Mouse (Mus musculus): ENCODE measurements around the gene 9930021J03Rik.

9930021J03Rik gene

DNA sequence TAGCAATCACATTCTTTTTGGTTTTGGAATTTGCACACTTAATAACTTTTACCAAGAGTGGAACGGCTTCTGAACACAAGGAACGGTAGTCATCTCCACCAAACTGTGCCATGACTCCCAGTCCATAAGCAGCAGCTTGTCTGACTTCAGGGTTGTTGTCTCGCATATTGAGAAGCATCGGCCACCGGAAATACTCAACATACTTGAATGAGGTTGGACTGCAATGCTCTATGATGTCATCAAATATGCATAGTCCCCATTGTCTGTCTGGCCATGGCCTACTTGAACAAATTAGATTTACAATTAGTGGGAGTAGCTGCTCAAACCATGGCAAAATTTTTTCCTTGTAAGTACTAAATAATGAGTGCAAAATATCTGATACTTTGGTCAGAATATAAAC lies 4.2 kb upstream of the 9930021J03Rik start:
- no peak for DNase-seq (ENCODE audit: low read depth, low spot score)

GRCm38 (mm10) chr19:29805101-29805916 lies 480 bp downstream of the 9930021J03Rik start:
- DNase-seq (ENCODE audit: low read depth, low spot score), result peak; percentile 81

- no peak for DNase-seq (ENCODE audit: low read depth, low spot score)
Observed at GRCm38 (mm10) chr19:29803946-29804345, 1.8 kb downstream of the 9930021J03Rik start.

DNA sequence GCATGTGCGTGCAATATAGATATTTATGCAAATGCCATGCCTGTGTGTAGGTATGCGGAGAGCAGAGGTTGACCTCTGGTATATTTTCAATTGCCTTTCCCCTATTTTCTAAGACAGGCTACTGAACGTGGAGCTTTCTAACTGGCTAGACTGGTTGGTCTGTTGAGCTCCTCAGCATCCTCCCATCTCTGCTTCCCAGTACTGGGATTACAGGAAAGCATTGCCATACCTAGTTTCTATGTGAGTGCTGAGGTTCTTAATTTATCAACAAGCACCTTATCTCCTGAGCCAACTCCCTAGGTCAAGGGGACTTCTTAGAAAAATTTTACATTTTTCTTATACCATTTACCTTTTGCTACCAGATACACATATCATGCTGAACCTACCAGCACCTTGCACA lies 8.4 kb downstream of the 9930021J03Rik start:
- DNase-seq (ENCODE audit: low read depth, low spot score), result no peak

- no peak for DNase-seq (ENCODE audit: low read depth, low spot score)
Observed at GRCm38 (mm10) chr19:29787997-29788396, 17.8 kb downstream of the 9930021J03Rik start.

DNA sequence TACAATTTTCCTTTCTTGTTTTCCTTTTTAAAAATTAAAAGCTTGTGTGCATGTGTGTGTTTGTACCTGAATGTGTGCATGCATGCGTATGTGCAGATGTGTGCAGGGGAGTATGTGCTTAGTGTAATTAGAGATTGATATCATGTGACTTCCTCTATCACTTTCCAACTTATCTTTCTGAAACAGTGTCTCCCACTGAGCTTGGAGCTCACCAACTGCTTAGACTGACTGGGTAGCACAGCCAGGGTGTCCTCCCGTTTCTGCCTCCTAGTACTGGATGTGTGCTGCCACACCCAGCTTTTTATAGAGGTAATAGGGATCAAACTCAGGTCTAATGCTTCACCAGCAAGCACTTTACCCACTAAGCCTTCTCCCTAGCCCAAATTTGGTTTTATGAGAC lies 22.9 kb downstream of the 9930021J03Rik start:
- no peak for DNase-seq (ENCODE audit: low read depth, low spot score)

DNA sequence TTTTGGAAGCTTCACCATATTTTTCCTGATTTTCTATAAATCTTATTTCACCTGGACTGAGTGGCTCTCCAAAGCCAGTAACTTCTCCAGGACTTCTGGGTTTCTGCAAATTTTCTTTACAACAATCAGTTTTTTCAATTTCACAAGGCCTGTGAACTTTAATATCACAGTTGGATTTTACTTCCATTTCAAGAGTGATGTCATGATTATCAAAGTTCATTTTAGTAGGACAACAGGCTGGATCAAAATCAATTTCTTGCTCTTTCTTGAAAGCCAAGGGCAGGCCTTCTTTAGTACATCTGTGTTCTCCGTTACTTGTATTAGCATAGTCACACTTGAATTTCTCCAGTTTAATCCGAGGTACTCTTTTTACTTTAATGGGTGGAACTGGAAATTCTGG lies 51.9 kb downstream of the 9930021J03Rik start:
- DNase-seq (ENCODE audit: low read depth, low spot score), result no peak

DNA sequence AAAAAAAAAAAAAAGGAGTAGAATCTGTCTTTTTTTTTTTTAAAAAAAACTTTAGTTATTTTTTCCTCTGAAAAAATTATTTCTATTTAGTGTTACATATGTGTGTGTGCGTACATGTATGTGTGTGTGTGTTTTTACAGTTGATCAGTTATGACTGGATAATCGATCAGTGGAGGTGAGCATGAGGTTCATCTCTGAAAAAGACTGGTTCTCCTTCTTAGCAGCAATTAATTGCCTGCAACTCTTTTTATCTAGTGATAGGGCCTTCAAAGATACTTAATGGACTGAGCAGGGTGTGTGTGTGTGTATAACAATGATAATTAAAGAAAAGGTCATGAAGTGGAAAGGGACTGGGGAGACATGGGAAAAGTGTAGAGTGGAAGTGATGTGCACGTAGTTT lies 54.8 kb downstream of the 9930021J03Rik start:
- no peak for DNase-seq (ENCODE audit: low read depth, low spot score)

DNA sequence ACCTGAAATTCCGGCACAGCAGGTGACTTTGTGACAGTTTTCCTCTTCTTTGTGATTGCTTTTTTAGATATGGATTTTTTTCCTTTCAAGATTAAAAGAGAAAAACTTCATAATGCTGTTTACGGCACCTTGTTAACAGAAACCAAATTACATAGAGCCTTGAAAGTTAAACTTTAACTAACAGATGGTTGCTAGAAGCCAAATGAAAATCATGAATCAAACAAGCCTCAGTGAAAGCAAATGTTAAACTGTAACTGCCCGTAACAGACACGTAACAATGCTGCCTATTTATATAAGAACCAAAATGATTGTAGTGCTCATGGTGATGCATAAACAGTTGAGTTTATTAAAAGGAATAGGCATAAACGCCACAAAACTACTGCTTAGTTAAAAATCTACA lies 62.3 kb downstream of the 9930021J03Rik start:
- DNase-seq (ENCODE audit: low read depth, low spot score), result no peak

DNA sequence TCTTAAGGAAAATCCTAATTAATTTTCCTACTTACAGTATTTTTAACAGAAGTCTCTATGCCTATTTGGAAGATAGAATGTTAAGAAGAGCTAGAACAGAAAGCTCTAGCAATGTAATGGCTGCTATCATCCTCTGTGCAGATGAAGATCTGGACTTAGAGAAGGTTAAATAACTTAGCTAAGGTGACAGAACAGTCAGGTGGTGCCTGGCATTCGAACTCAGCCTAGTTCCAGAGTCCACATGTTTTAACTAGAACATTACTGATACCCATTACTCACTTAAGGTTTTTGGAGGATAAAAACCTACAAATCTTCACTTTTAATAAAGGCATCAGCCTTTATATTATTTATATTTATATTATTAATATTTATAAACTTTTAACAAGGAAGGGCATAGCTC lies 65.1 kb downstream of the 9930021J03Rik start:
- no peak for DNase-seq (ENCODE audit: low read depth, low spot score)

DNA sequence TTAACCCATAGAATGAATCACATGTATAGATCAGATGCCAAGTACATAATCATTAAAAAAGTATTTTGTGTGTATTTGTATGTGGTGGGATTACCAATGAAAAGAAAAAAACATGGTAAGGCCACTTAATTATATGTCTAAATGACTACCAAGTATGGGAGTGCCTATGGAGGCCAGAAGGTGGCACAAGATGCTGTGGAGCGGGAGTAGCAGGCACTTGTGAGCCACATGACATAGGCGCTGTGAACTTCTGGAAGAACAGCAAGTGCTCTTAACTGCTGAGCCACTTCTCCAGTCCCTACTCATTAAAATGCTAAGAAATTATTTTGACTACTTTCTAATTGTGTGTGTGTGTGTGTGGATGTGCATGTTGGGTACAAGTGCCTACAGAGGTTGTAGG lies 66.2 kb downstream of the 9930021J03Rik start:
- peak; percentile 12 for DNase-seq (ENCODE audit: low read depth, low spot score)

DNA sequence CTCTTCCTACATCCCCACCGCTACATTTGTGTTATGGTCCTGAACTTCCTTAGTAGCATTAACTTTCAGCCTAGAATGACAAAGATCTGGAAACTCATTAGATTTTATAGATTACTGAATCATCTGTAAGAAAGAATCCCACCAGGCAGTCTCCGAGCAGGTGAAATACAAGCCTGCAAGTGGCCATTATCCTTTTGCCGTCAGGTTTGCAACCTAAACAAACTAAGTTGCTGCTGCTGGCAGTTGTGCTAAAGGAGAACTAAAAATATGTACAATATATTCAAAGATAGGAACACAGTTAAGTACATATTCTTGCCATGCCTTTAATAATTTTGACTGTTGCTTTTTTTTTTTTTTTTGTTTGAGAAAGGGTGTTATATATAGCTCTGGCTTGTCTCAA lies 70.4 kb downstream of the 9930021J03Rik start:
- DNase-seq (ENCODE audit: low read depth, low spot score), result no peak

- no peak for DNase-seq (ENCODE audit: low read depth, low spot score)
Observed at GRCm38 (mm10) chr19:29718476-29718875, 87.3 kb downstream of the 9930021J03Rik start.

DNA sequence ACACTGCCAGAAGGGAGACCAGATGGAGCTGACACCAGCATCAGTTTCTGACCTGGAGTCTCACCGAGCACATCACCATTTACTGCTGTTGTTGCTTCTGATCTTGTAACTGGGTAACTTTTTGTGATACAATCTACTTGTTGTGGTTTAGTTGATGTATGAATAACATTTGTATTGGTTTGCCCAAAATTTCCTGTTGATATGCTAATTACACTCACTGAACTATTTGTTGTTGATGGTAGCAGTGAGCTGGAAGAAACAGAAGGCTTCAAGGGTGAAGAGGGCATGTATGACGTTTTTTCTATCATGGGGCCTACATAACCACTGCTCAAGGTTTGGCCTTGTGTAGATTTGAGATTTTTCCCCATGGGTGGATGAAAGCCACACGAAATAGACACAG lies 87.9 kb downstream of the 9930021J03Rik start:
- DNase-seq (ENCODE audit: low read depth, low spot score), result peak; percentile 77

- DNase-seq (ENCODE audit: low read depth, low spot score), result no peak
Observed at GRCm38 (mm10) chr19:29713451-29713850, 92.3 kb downstream of the 9930021J03Rik start.

- DNase-seq (ENCODE audit: low read depth, low spot score), result no peak
Observed at GRCm38 (mm10) chr19:29709461-29709860, 96.3 kb downstream of the 9930021J03Rik start.

DNA sequence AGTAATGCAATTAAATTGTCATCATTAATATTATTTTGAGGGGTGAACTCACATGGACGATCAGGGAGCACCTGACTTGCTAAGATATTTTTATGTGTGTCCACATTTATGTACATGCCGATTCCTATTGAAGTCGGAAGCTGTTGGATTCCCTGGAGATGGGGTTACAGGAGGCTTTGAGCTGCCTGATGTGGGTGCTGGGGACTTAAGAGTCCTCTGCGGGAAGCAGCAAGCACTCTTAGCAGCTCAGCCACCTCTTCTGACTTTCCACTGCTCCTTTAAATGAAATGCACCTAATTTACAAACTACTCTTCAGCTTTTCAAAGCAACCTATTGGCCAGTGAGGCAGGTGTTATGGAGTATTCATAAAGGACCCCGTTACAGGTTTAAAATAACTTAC lies 97.3 kb downstream of the 9930021J03Rik start:
- DNase-seq (ENCODE audit: low read depth, low spot score), result no peak

DNA sequence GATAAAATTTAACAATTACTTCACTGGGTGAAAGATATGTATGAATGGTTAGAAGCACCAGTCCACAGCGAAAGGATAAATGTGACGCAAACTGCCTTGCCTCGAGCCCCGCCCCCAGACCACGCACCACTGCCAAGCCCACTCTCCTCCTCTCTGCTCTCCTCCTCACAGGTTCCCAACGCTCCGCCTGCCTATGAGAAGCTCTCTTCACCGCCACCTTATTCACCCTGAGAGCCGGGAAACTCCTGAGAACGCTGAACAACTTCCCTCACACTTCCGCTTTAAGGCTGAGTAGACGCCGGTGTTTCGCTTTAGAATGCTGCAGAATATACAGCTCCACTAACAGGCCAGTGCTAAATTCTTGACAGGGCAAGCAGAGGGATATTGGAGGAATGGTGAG lies 97.8 kb downstream of the 9930021J03Rik start:
- DNase-seq (ENCODE audit: low read depth, low spot score), result peak; percentile 65

- DNase-seq (ENCODE audit: low read depth, low spot score), result no peak
Observed at GRCm38 (mm10) chr19:29707314-29707898, 98.4 kb downstream of the 9930021J03Rik start.

GRCm38 (mm10) chr19:29704436-29704835 lies 101.4 kb downstream of the 9930021J03Rik start:
- DNase-seq (ENCODE audit: low read depth, low spot score), result no peak

DNA sequence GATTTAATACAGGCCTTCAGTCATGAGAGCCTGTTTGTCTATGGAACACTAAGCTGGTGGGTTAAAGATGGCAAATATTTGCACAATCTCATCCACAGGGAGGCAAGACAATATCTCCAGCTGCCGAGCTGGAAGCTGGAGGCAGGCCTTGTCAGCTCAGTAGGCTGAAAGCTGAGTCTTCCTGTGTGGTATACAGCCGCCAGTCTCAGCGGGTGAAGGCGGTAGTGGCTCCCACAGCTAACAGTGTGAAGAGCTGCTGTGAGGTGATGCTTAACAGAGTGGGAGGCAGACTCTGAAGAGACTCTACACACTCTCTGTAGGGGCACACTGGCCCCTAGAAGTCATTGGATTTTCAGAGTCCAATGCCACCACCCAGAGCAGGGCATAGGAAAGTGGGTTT lies 104.1 kb downstream of the 9930021J03Rik start:
- DNase-seq (ENCODE audit: low read depth, low spot score), result no peak

- no peak for DNase-seq (ENCODE audit: low read depth, low spot score)
Observed at GRCm38 (mm10) chr19:29697245-29697874, 108.4 kb downstream of the 9930021J03Rik start, which contains the start of gene Mlana. Gene Mlana (plus strand): TSS chr19:29697824.

- no peak for DNase-seq (ENCODE audit: low read depth, low spot score)
Observed at GRCm38 (mm10) chr19:29696840-29697239, 108.9 kb downstream of the 9930021J03Rik start.
